9 mouse cellular contexts compared by ENCODE assay signal in the genomic region with DNA sequence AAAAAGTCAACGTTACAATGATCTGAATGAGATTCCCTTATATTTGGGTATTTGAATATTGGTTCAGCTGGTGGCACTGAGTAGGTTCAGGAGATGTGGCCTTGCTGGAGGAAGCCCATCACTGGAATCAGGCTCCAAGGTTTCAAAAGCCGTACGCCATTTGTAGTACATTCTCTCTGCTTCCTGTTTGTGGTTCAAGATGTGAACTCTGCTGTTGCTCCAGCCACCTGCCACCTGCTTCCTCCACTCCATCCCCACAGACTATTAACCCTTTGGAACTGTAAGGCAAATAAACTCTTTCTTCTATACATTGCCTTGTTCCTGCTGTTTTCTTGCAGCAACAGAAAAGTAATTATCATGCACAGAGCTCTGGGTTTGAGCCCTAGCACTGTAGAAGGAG.
"Had no signal": no experiment of that assay in that cellular context is flagged by ENCODE, and none has a peak within 500 bp of the region (broad histone marks: within the 10 kb centered on the region; RNA-seq: fewer than 3 reads in every experiment).

No protein-coding gene starts in this region.

- DNase-seq: kidney, adult 8-10 months; kidney, postnatal 25 days; layer of hippocampus, postnatal 36 days; lung, adult 18-20 months; midbrain, embryonic 14.5 days; retina, postnatal 1 day; right cerebral cortex, postnatal 4 days; spleen, adult 18-20 months had no signal

- ATAC-seq: intestine, postnatal 0 days had no signal
